Mouse (Mus musculus) hindbrain, embryonic 14.5 days (tissue): ENCODE data around the gene Megf6. TPM values are rescaled to one million over a fixed set of nuclear protein-coding genes. Genes with fewer than 3 reads are reported as not detected.

Experiments used
- ATAC-seq: fragments of 200-750 bp; cut with Nextera tagmentation; 2 replicates; pipeline ENCODE4 v1.8.0; 2017; ENCODE audit warnings: moderate number of reproducible peaks, mild to moderate bottlenecking, moderate TSS enrichment, moderate library complexity; ENCODE audit not compliant: low FRiP score
- DNase-seq: peaks from one replicate; pipeline ENCODE4 v3.0.0-alpha.2; 2015; ENCODE audit warnings: low spot score
- H3K27ac ChIP-seq: fragments of 300-500 bp; sonication (generic); 2 replicates; pipeline ENCODE4 v1.5.1; 2014; ENCODE audit warnings: mild to moderate bottlenecking, moderate library complexity
- H3K27me3 ChIP-seq: fragments of 300-500 bp; sonication (generic); 2 replicates; pipeline ENCODE4 v1.6.1; 2014; ENCODE audit warnings: mild to moderate bottlenecking, low read length, mixed read lengths; ENCODE audit not compliant: control insufficient read depth, insufficient read depth
- H3K36me3 ChIP-seq: fragments of 300-500 bp; sonication (generic); replicated peaks from 2 replicates; pipeline ENCODE4 v1.6.1; 2014; ENCODE audit not compliant: control insufficient read depth, insufficient read depth
- H3K4me1 ChIP-seq: fragments of 300-500 bp; sonication (generic); replicated peaks from 2 replicates; pipeline ENCODE4 v1.6.1; 2014; ENCODE audit warnings: antibody characterized with exemption, low read length, mixed read lengths; ENCODE audit not compliant: control insufficient read depth, insufficient read depth
- H3K4me2 ChIP-seq: fragments of 300-500 bp; sonication (generic); replicated peaks from 2 replicates; pipeline ENCODE4 v1.6.1; 2014; ENCODE audit warnings: mild to moderate bottlenecking, moderate library complexity
- H3K4me3 ChIP-seq: fragments of 300-500 bp; sonication (generic); replicated peaks from 2 replicates; pipeline ENCODE4 v1.5.1; 2014; ENCODE audit warnings: mild to moderate bottlenecking, low read length
- H3K9ac ChIP-seq: fragments of 300-500 bp; sonication (generic); 2 replicates; pipeline ENCODE4 v1.6.1; 2014
- H3K9me3 ChIP-seq: fragments of 300-500 bp; sonication (generic); 2 replicates; pipeline ENCODE4 v1.6.1; 2016; ENCODE audit warnings: low read length; ENCODE audit not compliant: control insufficient read depth
- WGBS: fragments of 180-500 bp; shearing (Covaris S2); extraction: QIAGEN DNeasy Blood & Tissue Kit; methylation state at CpG from one replicate; pipeline ENCODE4 v1.1.7; 2014; 5-methylcytosine and 5-hydroxymethylcytosine counted together
- polyA plus RNA-seq: library from polyadenylated mRNA; unstranded; fragments of >200 nt; fragmentation: Nextera tagmentation; extraction: Ambion mirVana; gene quantifications from 2 replicates; pipeline ENCODE4 v1.2.1, GENCODE M21; 2014

The Megf6 gene
- polyA plus RNA-seq, 1 experiment from 2014 or later: 10.1 TPM

- no peaks in the 10 kb centered on the region for H3K27me3 ChIP-seq
- H3K36me3 ChIP-seq: no peaks in the 10 kb centered on the region
- WGBS: 53% methylated on average over 8 of the region's 8 CpGs
- H3K9ac ChIP-seq: peak overlapping the region; percentile 34; the same call in 1 of the 2 replicates
- peaks cover 5% of the 10 kb centered on the region for H3K4me1 ChIP-seq
- H3K9me3 ChIP-seq: no peaks in the 10 kb centered on the region
- no peak overlapping the region; the same call in 1 of the 2 replicates for H3K27ac ChIP-seq
- ATAC-seq: no peak
- no peak overlapping the region; the same call in 1 of the 2 replicates for H3K4me2 ChIP-seq
- no peak for DNase-seq
- H3K4me3 ChIP-seq: no peak overlapping the region
Measured at GRCm38 (mm10) chr4:154249316-154249715, 78.8 kb downstream of the Megf6 start.

GRCm38 (mm10) chr4:154252537-154253255 lies 82.2 kb downstream of the Megf6 start:
- 83% methylated on average over 20 of the region's 20 CpGs for WGBS
- H3K4me3 ChIP-seq: no peak overlapping the region

GRCm38 (mm10) chr4:154260755-154261154 lies 90.2 kb downstream of the Megf6 start:
- ATAC-seq (no peak), DNase-seq (no peak)
- Histone ChIP-seq H3K27ac (no peak overlapping the region), H3K9me3 (no peaks in the 10 kb centered on the region), H3K9ac (no peak overlapping the region), H3K36me3 (no peaks in the 10 kb centered on the region), H3K4me3 (no peak overlapping the region), H3K27me3 (no peaks in the 10 kb centered on the region), H3K4me1 (no peaks in the 10 kb centered on the region), H3K4me2 (no peak overlapping the region)
- 83% methylated on average over 5 of the region's 5 CpGs for WGBS

More at GRCm38 (mm10) chr4:154252537-154253255, 82.2 kb downstream of the Megf6 start:
- H3K36me3 ChIP-seq: no peaks in the 10 kb centered on the region
- no peak overlapping the region for H3K9ac ChIP-seq
- no peaks in the 10 kb centered on the region for H3K9me3 ChIP-seq
- no peaks in the 10 kb centered on the region; the same call in none of the 2 replicates for H3K4me1 ChIP-seq
- H3K4me2 ChIP-seq: no peak overlapping the region
- H3K27me3 ChIP-seq: no peaks in the 10 kb centered on the region
- no peak for ATAC-seq
- DNase-seq: no peak
- no peak overlapping the region for H3K27ac ChIP-seq

GRCm38 (mm10) chr4:154262071-154262470 lies 91.5 kb downstream of the Megf6 start:
- no peak overlapping the region for H3K27ac ChIP-seq
- WGBS: 63% methylated on average over 4 of the region's 4 CpGs
- no peak for ATAC-seq

GRCm38 (mm10) chr4:154267511-154267910 lies 97.0 kb downstream of the Megf6 start:
- 83% methylated on average over 6 of the region's 6 CpGs for WGBS
- no peak overlapping the region for H3K4me2 ChIP-seq
- ATAC-seq (no peak), DNase-seq (no peak)
- H3K4me3 ChIP-seq: no peak overlapping the region
- H3K9me3 ChIP-seq: no peaks in the 10 kb centered on the region
- no peak overlapping the region for H3K9ac ChIP-seq
- no peaks in the 10 kb centered on the region for H3K27me3 ChIP-seq
- no peak overlapping the region for H3K27ac ChIP-seq
- no peaks in the 10 kb centered on the region for H3K36me3 ChIP-seq
- H3K4me1 ChIP-seq: no peaks in the 10 kb centered on the region

More at GRCm38 (mm10) chr4:154262071-154262470, 91.5 kb downstream of the Megf6 start:
- H3K4me3 ChIP-seq: no peak overlapping the region
- H3K9me3 ChIP-seq: no peaks in the 10 kb centered on the region
- no peaks in the 10 kb centered on the region for H3K27me3 ChIP-seq
- no peaks in the 10 kb centered on the region for H3K4me1 ChIP-seq
- no peaks in the 10 kb centered on the region for H3K36me3 ChIP-seq
- H3K9ac ChIP-seq: no peak overlapping the region
- H3K4me2 ChIP-seq: no peak overlapping the region
- DNase-seq: no peak

GRCm38 (mm10) chr4:154269520-154269919 lies 99.0 kb downstream of the Megf6 start:
- no peak overlapping the region for H3K4me3 ChIP-seq
- H3K36me3 ChIP-seq: no peaks in the 10 kb centered on the region
- 61% methylated on average over 10 of the region's 10 CpGs for WGBS
- H3K4me2 ChIP-seq: no peak overlapping the region
- no peaks in the 10 kb centered on the region for H3K4me1 ChIP-seq
- H3K27me3 ChIP-seq: no peaks in the 10 kb centered on the region
- H3K27ac ChIP-seq: no peak overlapping the region
- no peaks in the 10 kb centered on the region for H3K9me3 ChIP-seq
- ATAC-seq (no peak), DNase-seq (no peak)
- no peak overlapping the region for H3K9ac ChIP-seq

- H3K27ac ChIP-seq: no peak overlapping the region
- no peaks in the 10 kb centered on the region for H3K9me3 ChIP-seq
- DNase-seq (peak; percentile 87), ATAC-seq (no peak)
- H3K27me3 ChIP-seq: no peaks in the 10 kb centered on the region
- H3K36me3 ChIP-seq: no peaks in the 10 kb centered on the region
- H3K4me3 ChIP-seq: no peak overlapping the region
- 57% methylated on average over 3 of the region's 3 CpGs for WGBS
- no peak overlapping the region for H3K4me2 ChIP-seq
- no peak overlapping the region for H3K9ac ChIP-seq
- H3K4me1 ChIP-seq: no peaks in the 10 kb centered on the region
Measured at GRCm38 (mm10) chr4:154273000-154273399, 102.5 kb downstream of the Megf6 start.

- Histone ChIP-seq H3K4me3 (no peak overlapping the region), H3K9me3 (no peaks in the 10 kb centered on the region), H3K36me3 (no peaks in the 10 kb centered on the region), H3K9ac (no peak overlapping the region), H3K4me1 (no peaks in the 10 kb centered on the region), H3K27ac (no peak overlapping the region), H3K27me3 (no peaks in the 10 kb centered on the region), H3K4me2 (no peak overlapping the region)
- DNase-seq (no peak), ATAC-seq (no peak)
- 84% methylated on average over 9 of the region's 9 CpGs for WGBS
Measured at GRCm38 (mm10) chr4:154279481-154279880, 109.0 kb downstream of the Megf6 start.

- Histone ChIP-seq H3K9ac (no peak overlapping the region), H3K27ac (no peak overlapping the region), H3K4me2 (no peak overlapping the region), H3K36me3 (no peaks in the 10 kb centered on the region), H3K4me3 (no peak overlapping the region), H3K4me1 (no peaks in the 10 kb centered on the region), H3K9me3 (no peaks in the 10 kb centered on the region), H3K27me3 (no peaks in the 10 kb centered on the region)
- no peak for ATAC-seq
- DNase-seq: no peak
- WGBS: 68% methylated on average over 7 of the region's 7 CpGs
Measured at GRCm38 (mm10) chr4:154283671-154284070, 113.1 kb downstream of the Megf6 start.
